Mouse (Mus musculus) gastrocnemius, postnatal 36 days (tissue): ENCODE results near the gene 1700056E22Rik. TPM values are rescaled to one million over a fixed set of nuclear protein-coding genes. Genes with fewer than 3 reads are reported as not detected.
A peak's percentile ranks its signal among the peaks of the same experiment; 100 is the strongest.

Source experiments
- DNase-seq, 2 experiments: peaks; one replicate each; pipeline ENCODE4 v3.0.0; 2022
- intact Hi-C: fragments of 180-260 bp; cut with DNase I; formaldehyde crosslinking; loops from one replicate; pipeline ENCODE4 v1.15.1; 2025
- long read RNA-seq, 2 experiments: library from polyadenylated mRNA; stranded (forward); transcript quantifications; one replicate each; pipeline ENCODE4 v2.0.0; 2021
- total RNA-seq, 2 experiments: library from RNA; stranded (reverse); gene quantifications; 2 replicates each; pipeline ENCODE4 v1.2.3; 2021

The 1700056E22Rik gene
- under 1 TPM; 0.67 to 0.82 TPM for total RNA-seq
- long read RNA-seq, experiment 1, partial matches to known transcripts, result 1 of 2 reads
- long read RNA-seq, experiment 1, other reads (novel, unspliced or antisense), result 1 of 2 reads
- long read RNA-seq, experiment 2, partial matches to known transcripts, result 0 of 1 reads
- long read RNA-seq, experiment 2, other reads (novel, unspliced or antisense), result 1 of 1 reads

DNA sequence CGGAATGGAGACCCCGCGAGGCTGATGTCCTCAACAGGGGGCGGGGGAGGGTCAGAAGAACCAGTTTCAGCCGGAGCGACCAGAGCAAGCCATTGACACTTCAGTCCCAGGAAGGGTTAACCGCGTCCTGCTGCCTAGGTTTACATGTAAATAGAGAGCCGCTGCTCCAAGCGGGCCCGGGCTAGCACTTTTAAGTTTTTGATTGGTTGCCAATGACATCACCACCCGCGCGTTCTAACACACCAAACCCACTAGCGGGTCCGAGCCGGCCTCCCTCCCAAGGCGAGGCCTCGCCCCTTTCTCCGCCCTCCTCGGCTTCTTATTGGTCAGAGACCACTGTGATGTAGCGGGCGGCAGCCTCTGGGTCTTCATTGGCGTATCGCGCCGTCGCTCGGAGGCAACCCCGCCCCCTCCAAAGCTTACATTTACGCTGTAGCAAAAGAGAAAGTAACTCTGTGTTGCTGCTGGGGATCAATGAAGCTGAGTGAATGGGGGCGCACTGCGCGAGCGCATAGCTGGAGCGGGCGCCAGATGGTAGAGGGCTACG, at the start of gene 1700056E22Rik:
Gene 1700056E22Rik, minus strand, starts transcription at position 291 of the 547 bp plus-strand sequence.
- DNase-seq, result peak; percentile 94 to 97
- intact Hi-C loops, result loop anchor here (5.0 to 10.0 kb wide), 2 partner anchors 102 to 201 kb away; no protein-coding TSS in a partner anchor

DNA sequence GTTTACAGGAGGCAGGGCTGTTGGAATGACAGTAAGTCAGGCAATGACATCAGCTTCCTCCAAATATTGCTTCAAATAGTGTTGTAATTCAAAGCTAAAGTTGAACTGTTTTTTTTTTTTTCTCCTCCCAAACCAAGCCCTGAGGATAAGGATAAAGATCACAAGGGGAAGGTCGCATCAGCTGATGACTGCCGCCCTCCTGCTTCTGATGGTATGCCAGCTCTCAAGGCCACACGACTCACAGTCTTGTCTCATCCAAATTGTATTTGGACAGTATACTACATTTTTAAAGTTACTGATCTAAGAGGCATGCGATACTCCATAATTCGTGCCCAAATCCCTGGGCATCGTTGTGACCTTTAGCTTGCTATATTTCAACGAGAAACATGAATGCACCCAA, 49.1 kb upstream of the 1700056E22Rik start:
- intact Hi-C loops, result loop anchor here (10.0 kb wide), 1 partner anchor 152 kb away; no protein-coding TSS in a partner anchor
- no peak for DNase-seq

- intact Hi-C loops, result loop anchor here (10.0 kb wide), 1 partner anchor 152 kb away; no protein-coding TSS in a partner anchor
- DNase-seq, result no peak
These were observed 48.6 kb upstream of the 1700056E22Rik start for GRCm38 (mm10) chr1:184082661-184083060.

DNA sequence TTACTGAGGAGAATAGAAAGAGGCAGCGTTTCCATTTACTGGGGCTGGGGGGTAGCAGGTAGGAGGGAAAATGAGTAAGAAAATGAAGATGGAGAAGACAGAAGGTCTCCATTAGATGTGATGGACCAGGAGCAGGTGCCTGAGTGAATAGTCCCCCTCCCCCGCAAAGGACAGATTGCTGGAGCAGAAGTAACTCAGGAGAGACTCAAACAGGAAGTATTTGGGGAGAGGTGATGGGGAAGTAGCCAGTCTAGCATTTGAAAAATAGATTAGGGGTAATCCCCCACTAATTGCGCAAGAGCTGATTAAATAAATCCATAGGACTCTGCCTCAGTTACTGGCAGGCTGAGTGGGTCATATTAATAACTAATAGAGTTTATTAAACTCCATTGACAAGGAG, 45.2 kb upstream of the 1700056E22Rik start:
- intact Hi-C loops, result no loop called here
- DNase-seq, result no peak

DNA sequence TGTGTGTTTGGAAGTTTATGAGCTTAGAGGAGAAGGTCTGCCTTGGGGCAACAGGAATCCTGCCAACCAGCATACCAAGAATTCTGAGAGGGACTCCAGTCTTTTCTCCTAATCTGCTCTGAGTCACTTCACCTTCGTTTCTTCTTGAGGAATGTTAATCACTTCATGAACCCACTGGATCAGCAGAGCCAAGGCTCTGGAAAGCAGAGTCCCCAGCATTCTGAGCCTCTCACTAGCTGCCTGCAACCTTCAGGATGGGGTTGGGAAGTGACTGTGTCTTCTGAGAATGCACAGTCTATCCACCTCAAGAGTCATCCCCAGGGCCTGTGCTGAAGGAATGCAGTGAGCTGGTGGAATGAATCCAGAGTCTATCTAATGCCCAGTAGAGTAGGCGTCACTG, 42.7 kb upstream of the 1700056E22Rik start:
- intact Hi-C loops, result no loop called here
- DNase-seq, result no peak

DNA sequence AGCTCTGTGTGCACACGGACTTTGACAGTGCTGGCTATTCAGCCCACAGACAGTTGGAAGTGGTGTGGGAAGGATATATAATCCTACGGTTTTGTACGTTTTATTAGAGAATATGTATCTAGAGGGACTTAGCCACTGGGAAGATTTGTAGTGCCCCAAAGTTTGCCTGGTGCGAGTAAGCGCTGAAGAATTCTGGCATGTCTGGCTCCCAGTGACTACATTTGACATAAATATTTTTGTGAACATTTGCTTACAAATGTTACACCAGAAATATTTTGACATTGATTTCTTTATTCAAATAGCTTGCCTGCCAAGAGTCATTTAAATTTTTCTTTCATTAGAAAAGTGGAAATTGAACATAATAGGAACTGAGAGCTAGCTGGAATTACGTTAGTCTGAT, 42.0 kb upstream of the 1700056E22Rik start:
- no peak for DNase-seq
- intact Hi-C loops, result no loop called here

- DNase-seq, result no peak
- intact Hi-C loops, result no loop called here
These were observed 34.9 kb upstream of the 1700056E22Rik start for GRCm38 (mm10) chr1:184068971-184069370.

GRCm38 (mm10) chr1:184067704-184068558, 33.8 kb upstream of the 1700056E22Rik start:
- no peak for DNase-seq
- intact Hi-C loops, result no loop called here

DNA sequence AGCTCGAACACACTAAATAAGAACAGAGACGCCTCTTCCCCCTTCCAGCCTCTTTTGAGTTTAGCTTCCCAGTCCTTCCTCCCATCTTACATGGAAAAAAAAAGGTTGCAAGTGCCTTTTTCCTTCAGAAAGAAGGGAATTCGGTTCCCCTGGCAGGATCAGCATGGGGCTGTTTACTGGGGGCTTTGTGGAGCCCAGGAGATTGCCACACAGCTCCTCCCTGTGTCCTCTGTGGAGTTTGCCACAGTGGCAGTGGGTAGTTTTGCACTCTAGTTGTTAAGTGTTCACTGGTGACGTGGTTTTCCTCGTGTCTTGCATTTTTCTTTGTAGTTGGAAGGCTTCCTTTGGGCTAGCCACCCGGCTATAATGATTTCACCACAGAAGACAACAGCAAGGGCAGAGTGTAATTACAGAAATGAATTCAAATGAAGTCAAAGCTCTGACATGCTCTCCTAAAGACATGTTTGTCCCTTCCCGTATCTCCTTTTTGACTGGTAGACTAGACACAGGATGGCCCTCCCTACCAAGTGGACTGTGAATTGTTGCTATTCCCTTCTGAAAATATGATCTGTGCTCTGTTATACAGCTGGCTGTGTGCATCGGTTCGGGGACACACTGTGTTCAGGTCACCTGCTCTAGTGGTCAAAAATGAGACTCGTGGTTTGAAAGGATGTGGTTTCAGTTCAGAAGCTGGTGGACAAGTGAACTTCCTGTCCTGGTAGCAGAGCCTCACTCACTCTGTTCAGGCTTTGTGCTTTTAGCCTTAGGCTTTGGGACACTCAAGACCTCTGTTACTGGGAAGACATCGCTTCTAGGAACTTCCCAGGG, 32.6 kb upstream of the 1700056E22Rik start:
- no peak for DNase-seq
- intact Hi-C loops, result no loop called here

DNA sequence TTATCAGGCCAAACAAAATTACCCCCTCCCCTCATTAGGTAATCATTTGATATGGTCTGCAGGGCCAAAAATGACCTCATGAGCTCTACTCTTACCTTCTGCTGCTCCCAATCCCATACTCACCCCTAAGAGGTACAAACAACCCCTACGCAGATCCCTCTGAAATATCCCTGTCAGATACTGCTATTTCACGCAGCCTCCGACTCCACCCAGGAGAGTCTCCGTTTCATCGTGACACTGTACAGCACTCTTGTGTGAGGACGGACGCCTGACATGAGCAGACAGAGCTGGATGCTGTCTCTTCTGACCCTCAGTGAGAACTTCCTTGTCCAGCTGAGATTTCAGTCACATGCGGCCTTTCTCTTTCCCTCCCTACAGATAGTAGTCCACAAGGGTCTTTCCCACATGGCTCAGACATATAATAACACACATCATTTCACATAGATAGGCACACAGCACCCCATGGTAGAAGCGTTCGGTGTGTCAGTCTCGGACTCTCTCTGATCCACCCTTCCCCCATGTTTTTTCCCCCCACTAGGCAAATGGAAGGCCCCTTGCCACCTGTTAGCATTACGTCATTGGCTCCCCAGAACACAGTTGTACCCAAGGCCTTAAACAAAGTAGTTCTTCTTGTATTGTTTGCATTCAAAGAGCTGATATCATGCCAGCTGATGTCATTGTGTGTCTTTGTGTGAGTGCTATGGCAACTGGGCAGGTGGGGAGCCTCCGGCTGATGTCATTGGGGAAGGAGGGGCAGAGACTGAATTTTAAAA, 31.7 kb upstream of the 1700056E22Rik start:
- DNase-seq, result no peak
- intact Hi-C loops, result no loop called here

DNA sequence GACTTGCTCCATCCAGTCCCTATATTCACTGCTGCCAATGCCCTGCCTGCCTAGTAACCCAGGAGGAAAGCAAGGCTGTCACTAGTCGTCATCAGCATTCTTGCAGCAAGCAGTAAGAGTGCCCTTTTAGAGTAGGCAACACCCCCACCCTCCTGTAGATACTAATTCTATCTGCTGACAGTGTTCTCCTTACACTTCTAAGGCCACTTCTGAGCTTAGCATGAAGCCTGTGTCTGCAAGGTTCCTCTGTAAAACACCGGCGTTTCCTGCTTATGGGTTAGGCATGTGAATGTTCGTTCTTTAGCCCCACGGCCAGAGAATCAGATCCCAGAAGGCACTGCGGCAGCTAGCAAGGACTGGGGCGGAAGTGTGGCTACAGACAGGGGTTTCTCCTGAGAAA, 30.2 kb upstream of the 1700056E22Rik start:
- intact Hi-C loops, result no loop called here
- no peak for DNase-seq

DNA sequence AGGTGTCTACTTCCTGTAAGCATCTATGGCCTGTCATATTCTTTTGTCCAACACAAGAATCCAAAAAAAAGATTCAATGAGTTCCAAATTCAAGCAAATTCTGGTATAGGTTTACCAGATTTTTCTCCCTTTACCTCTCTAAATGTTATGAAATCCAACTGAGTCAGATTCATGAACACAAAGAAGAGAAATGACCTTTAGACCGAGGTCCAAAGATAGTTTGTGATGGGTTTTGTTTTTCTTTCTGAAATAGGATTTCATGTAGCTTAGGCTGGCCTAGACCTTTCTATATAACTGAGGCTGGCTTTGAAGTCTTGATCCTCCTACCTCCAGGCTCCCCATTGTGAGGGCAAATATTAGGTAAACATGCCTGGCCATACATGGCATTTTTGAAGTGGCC, 27.8 kb upstream of the 1700056E22Rik start:
- intact Hi-C loops, result no loop called here
- DNase-seq, result no peak

DNA sequence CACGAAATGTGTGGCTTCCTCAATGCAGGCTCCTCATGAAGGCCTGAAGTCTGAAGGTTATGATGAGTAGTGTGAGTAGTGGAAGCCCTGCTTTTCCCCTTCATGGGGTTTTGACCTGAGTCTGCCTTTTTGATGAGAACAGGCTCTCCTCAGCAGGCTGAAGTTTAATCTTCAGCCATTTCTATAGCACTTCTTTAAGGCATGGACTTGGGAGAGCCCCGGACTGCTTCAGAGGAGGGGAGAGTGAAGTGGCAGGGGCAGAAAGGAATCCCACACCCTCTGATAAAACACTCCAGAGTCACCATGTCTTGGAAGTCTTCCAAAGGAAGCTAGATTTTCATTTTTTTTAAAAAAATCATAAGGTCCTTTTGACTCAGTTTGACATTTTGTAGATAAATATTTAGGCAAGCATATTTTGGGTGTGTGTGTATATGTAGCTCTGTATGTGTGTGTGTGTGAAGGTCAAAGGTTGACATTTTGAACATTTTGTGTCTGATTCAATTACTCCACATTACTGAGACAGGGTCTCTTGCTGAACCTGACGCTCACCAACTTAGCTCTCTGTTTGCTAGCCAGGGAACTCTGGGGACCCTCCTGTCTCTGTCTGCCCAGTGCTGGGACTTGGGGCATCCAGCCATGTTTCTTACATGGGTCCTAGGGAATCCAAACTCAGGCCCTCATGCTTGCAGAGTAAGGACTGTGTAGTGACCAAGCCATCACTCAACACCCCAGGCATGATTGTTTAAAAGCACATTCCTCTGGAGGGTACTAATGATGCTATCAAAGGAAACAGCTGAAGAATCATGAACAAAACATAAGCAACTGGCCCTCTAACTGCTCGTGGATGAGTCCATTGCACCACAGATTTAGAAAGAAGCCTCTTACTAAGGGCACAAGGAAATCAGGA, 27.0 kb upstream of the 1700056E22Rik start:
- DNase-seq, result no peak
- intact Hi-C loops, result no loop called here

DNA sequence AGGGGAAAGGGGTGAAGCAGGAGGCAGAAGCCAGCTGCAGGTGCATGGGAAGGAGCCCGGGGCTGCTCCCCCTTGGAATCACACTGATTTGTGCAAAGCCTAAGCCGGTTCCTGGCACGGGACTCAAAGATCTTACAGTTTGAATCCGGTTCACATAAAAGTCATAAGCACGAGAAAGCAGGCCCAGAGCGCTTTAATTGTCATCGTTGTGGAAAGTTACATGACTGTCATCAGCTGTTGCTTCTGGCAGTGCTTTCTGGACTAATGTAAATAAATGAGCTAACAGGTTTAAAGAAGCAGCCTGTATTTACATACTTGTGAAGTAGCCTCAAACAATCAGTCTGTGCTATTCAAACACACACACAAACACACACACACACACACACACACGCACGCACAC, 26.3 kb upstream of the 1700056E22Rik start:
- intact Hi-C loops, result no loop called here
- DNase-seq, result no peak

GRCm38 (mm10) chr1:184059814-184060213, 25.7 kb upstream of the 1700056E22Rik start:
- intact Hi-C loops, result no loop called here
- DNase-seq, result no peak

DNA sequence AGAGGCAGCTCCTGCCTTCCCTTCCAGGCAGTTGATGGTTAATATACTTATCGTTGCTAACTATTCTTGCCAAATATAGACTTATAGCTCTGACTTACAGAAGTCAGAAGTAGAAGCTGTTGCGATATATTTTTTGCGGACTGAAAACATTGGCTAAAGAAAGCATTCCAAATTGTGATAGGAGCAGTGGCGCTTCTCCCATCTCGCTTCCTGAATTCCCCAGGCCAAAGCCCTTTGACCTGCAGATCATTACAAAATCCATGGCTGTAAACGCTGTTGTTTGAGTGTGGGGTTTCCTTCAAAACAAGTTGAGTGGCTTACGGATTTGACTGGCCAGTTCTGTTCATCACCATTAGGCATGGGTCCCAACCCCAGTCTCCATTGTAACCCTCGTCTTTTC, 24.1 kb upstream of the 1700056E22Rik start:
- intact Hi-C loops, result no loop called here

GRCm38 (mm10) chr1:184054176-184054575, 20.1 kb upstream of the 1700056E22Rik start:
- no peak for DNase-seq
- intact Hi-C loops, result no loop called here

More for the DNA sequence above, 24.1 kb upstream of the 1700056E22Rik start:
- no peak for DNase-seq

GRCm38 (mm10) chr1:184053711-184054110, 19.6 kb upstream of the 1700056E22Rik start:
- DNase-seq, result no peak
- intact Hi-C loops, result no loop called here

DNA sequence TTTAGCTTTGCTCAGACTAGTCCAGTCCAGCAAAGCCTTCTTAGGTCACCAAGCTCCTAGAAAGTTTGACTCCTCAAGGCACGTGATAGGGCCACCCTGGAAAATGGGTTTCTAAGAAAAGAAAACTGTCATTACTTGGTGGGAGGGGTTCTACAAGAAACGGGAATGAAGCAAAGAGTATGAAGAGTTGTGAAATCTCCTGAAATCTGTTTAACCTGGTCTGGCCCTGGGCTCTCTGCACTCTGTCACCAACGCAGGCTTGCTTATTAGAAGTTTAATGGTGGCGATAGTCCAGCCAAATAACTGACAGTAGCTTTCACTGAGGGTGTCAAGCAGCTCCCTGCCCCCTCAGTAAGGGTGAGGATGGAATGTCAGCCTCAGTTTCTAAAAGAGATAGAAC, 19.0 kb upstream of the 1700056E22Rik start:
- no peak for DNase-seq

More for the DNA sequence above, 19.0 kb upstream of the 1700056E22Rik start:
- intact Hi-C loops, result no loop called here
